Mouse (Mus musculus) kidney, embryonic 16.5 days (tissue): ENCODE results near the gene Mark3. TPM values are rescaled to one million over a fixed set of nuclear protein-coding genes. Genes with fewer than 3 reads are reported as not detected.

Source experiments
- ATAC-seq: fragments of 200-750 bp; cut with Nextera tagmentation; 2 replicates; pipeline ENCODE4 v1.8.0; 2017; ENCODE audit warnings: moderate TSS enrichment; ENCODE audit not compliant: low FRiP score, low TSS enrichment
- H3K27ac ChIP-seq: fragments of 300-500 bp; sonication (generic); 2 replicates; pipeline ENCODE4 v1.5.1; 2014; ENCODE audit warnings: low read length
- H3K27me3 ChIP-seq: fragments of 300-500 bp; sonication (generic); 2 replicates; pipeline ENCODE4 v1.6.1; 2014; ENCODE audit warnings: low read length, control low read depth, mixed read lengths; ENCODE audit not compliant: insufficient read depth
- H3K36me3 ChIP-seq: fragments of 300-500 bp; sonication (generic); 2 replicates; pipeline ENCODE4 v1.6.1; 2014; ENCODE audit warnings: low read length, control low read depth, mixed read lengths; ENCODE audit not compliant: insufficient read depth
- H3K4me1 ChIP-seq: fragments of 300-500 bp; sonication (generic); 2 replicates; pipeline ENCODE4 v1.6.1; 2014; ENCODE audit warnings: low read length, control low read depth, mixed read lengths; ENCODE audit not compliant: insufficient read depth
- H3K4me2 ChIP-seq: fragments of 300-500 bp; sonication (generic); replicated peaks from 2 replicates; pipeline ENCODE4 v1.6.1; 2014; ENCODE audit warnings: low read depth, low read length
- H3K4me3 ChIP-seq: fragments of 300-500 bp; sonication (generic); 2 replicates; pipeline ENCODE4 v1.5.1; 2014; ENCODE audit warnings: mild to moderate bottlenecking, low read length
- H3K9ac ChIP-seq: fragments of 300-500 bp; sonication (generic); replicated peaks from 2 replicates; pipeline ENCODE4 v1.6.1; 2014; ENCODE audit warnings: low read length
- H3K9me3 ChIP-seq: fragments of 300-500 bp; sonication (generic); 2 replicates; pipeline ENCODE4 v1.6.1; 2016; ENCODE audit warnings: low read length, control low read depth
- WGBS: fragments of 180-500 bp; shearing (Covaris S2); extraction: QIAGEN DNeasy Blood & Tissue Kit; methylation state at CpG from one replicate; pipeline ENCODE4 v1.1.7; 2014; 5-methylcytosine and 5-hydroxymethylcytosine counted together
- polyA plus RNA-seq: library from polyadenylated mRNA; unstranded; fragments of >200 nt; fragmentation: Nextera tagmentation; extraction: Ambion mirVana; gene quantifications from 2 replicates; pipeline ENCODE4 v1.2.1, GENCODE M21; 2015

The Mark3 gene
- polyA plus RNA-seq, 1 experiment from 2014 or later, result 32.2 TPM

GRCm38 (mm10) chr12:111678670-111678933 is 104.3 kb downstream of the Mark3 start:
- Histone ChIP-seq H3K36me3 (peaks cover 24% of the 10 kb centered on the region), H3K9ac (peak overlapping the region; percentile 76), H3K4me1 (peaks cover 16% of the 10 kb centered on the region), H3K27ac (peak overlapping the region; percentile 94; the same call in 1 of the 2 replicates), H3K4me2 (peak overlapping the region; percentile 70), H3K9me3 (no peaks in the 10 kb centered on the region), H3K4me3 (peak overlapping the region; percentile 87), H3K27me3 (peaks cover 7% of the 10 kb centered on the region)
- 3% methylated on average over 13 of the region's 13 CpGs for WGBS
- ATAC-seq, result no peak

GRCm38 (mm10) chr12:111678997-111679396 is 104.7 kb downstream of the Mark3 start:
- Histone ChIP-seq H3K27me3 (peaks cover 3% of the 10 kb centered on the region), H3K4me1 (peaks cover 16% of the 10 kb centered on the region), H3K9me3 (no peaks in the 10 kb centered on the region), H3K36me3 (peaks cover 28% of the 10 kb centered on the region), H3K9ac (peak overlapping the region; percentile 76; the same call in 1 of the 2 replicates), H3K4me2 (peak overlapping the region; percentile 70), H3K4me3 (peak overlapping the region; percentile 87), H3K27ac (no peak overlapping the region)
- WGBS, result 54% methylated on average over 7 of the region's 7 CpGs
- ATAC-seq, result no peak

GRCm38 (mm10) chr12:111680661-111681060 is 106.3 kb downstream of the Mark3 start:
- H3K4me3 ChIP-seq, result no peak overlapping the region

GRCm38 (mm10) chr12:111681305-111681704 is 107.0 kb downstream of the Mark3 start:
- Histone ChIP-seq H3K9ac (no peak overlapping the region), H3K4me1 (peaks cover 16% of the 10 kb centered on the region), H3K4me2 (no peak overlapping the region), H3K4me3 (no peak overlapping the region), H3K9me3 (no peaks in the 10 kb centered on the region), H3K36me3 (peaks cover 28% of the 10 kb centered on the region), H3K27me3 (no peaks in the 10 kb centered on the region), H3K27ac (no peak overlapping the region)
- no peak for ATAC-seq
- WGBS, result 91% methylated on average over 8 of the region's 8 CpGs

More at GRCm38 (mm10) chr12:111680661-111681060, 106.3 kb downstream of the Mark3 start:
- Histone ChIP-seq H3K36me3 (peaks cover 28% of the 10 kb centered on the region), H3K4me1 (peaks cover 16% of the 10 kb centered on the region), H3K9ac (no peak overlapping the region), H3K27ac (no peak overlapping the region), H3K9me3 (no peaks in the 10 kb centered on the region), H3K4me2 (no peak overlapping the region), H3K27me3 (no peaks in the 10 kb centered on the region)
- WGBS, result 94% methylated on average over 13 of the region's 13 CpGs
- no peak for ATAC-seq

GRCm38 (mm10) chr12:111682003-111682402 is 107.7 kb downstream of the Mark3 start:
- 82% methylated on average over 5 of the region's 5 CpGs for WGBS
- peaks cover 15% of the 10 kb centered on the region for H3K4me1 ChIP-seq
- peaks cover 28% of the 10 kb centered on the region for H3K36me3 ChIP-seq
- no peak overlapping the region for H3K27ac ChIP-seq
- no peak for ATAC-seq
- no peaks in the 10 kb centered on the region for H3K9me3 ChIP-seq
- no peaks in the 10 kb centered on the region for H3K27me3 ChIP-seq
- H3K4me2 ChIP-seq, result no peak overlapping the region
- H3K9ac ChIP-seq, result no peak overlapping the region
- no peak overlapping the region for H3K4me3 ChIP-seq

- ATAC-seq, result no peak
- no peak overlapping the region for H3K9ac ChIP-seq
- no peak overlapping the region for H3K4me3 ChIP-seq
- H3K4me2 ChIP-seq, result no peak overlapping the region
- H3K4me1 ChIP-seq, result peaks cover 16% of the 10 kb centered on the region
- H3K36me3 ChIP-seq, result peaks cover 28% of the 10 kb centered on the region
- no peaks in the 10 kb centered on the region for H3K9me3 ChIP-seq
- 74% methylated on average over 5 of the region's 5 CpGs for WGBS
- no peaks in the 10 kb centered on the region for H3K27me3 ChIP-seq
- H3K27ac ChIP-seq, result no peak overlapping the region
Measured at GRCm38 (mm10) chr12:111682806-111683205, 108.5 kb downstream of the Mark3 start.

- H3K9me3 ChIP-seq, result no peaks in the 10 kb centered on the region
- H3K4me3 ChIP-seq, result no peak overlapping the region
- WGBS, result 73% methylated on average over 4 of the region's 4 CpGs
- peaks cover 15% of the 10 kb centered on the region for H3K4me1 ChIP-seq
- no peak overlapping the region for H3K4me2 ChIP-seq
- ATAC-seq, result no peak
- H3K27me3 ChIP-seq, result no peaks in the 10 kb centered on the region
- no peak overlapping the region for H3K9ac ChIP-seq
- H3K36me3 ChIP-seq, result peaks cover 17% of the 10 kb centered on the region
- no peak overlapping the region for H3K27ac ChIP-seq
Measured at GRCm38 (mm10) chr12:111686390-111686789, 112.1 kb downstream of the Mark3 start.

GRCm38 (mm10) chr12:111687350-111688068 is 113.2 kb downstream of the Mark3 start:
- Histone ChIP-seq H3K36me3 (peaks cover 8% of the 10 kb centered on the region), H3K27me3 (no peaks in the 10 kb centered on the region), H3K9me3 (no peaks in the 10 kb centered on the region), H3K4me3 (no peak overlapping the region), H3K9ac (peak overlapping the region; percentile 59), H3K4me2 (no peak overlapping the region), H3K27ac (peak overlapping the region; percentile 42; the same call in 1 of the 2 replicates), H3K4me1 (peaks cover 21% of the 10 kb centered on the region)
- 27% methylated on average over 14 of the region's 14 CpGs for whole genome bisulfite sequencing
- ATAC-seq, result peak; percentile 55

GRCm38 (mm10) chr12:111688069-111688428 is 113.7 kb downstream of the Mark3 start:
- Histone ChIP-seq H3K36me3 (peaks cover 5% of the 10 kb centered on the region), H3K27ac (no peak overlapping the region; the same call in 1 of the 2 replicates), H3K4me3 (no peak overlapping the region), H3K9ac (0 out of 2 replicates have a peak overlapping the region, but pooled peaks have one; percentile 59), H3K4me1 (peaks cover 24% of the 10 kb centered on the region), H3K4me2 (no peak overlapping the region), H3K9me3 (no peaks in the 10 kb centered on the region), H3K27me3 (no peaks in the 10 kb centered on the region)
- ATAC-seq, result no peak
- 34% methylated on average over 2 of the region's 2 CpGs for WGBS

- Histone ChIP-seq H3K9ac (no peak overlapping the region), H3K4me2 (no peak overlapping the region), H3K27ac (no peak overlapping the region), H3K9me3 (no peaks in the 10 kb centered on the region), H3K4me3 (no peak overlapping the region), H3K27me3 (no peaks in the 10 kb centered on the region), H3K4me1 (peaks cover 38% of the 10 kb centered on the region), H3K36me3 (no peaks in the 10 kb centered on the region)
- 76% methylated on average over 11 of the region's 11 CpGs for WGBS
- ATAC-seq, result no peak
Measured at GRCm38 (mm10) chr12:111689426-111689825, 115.1 kb downstream of the Mark3 start.
